Mouse (Mus musculus) B cell, adult 67 days (primary cell): ENCODE results near the gene Hexb. TPM values are rescaled to one million over a fixed set of nuclear protein-coding genes. Genes with fewer than 3 reads are reported as not detected.

Experiments
- total RNA-seq, 2 experiments: library from RNA; stranded (reverse); gene quantifications; 4 replicates each; pipeline ENCODE4 v1.2.4; 2023

Hexb gene
- 10 to 100 TPM; 60.9 to 64.7 TPM for total RNA-seq

GRCm38 (mm10) chr13:97197932-97198562, at the start of gene Hexb:
Hexb (minus strand) TSS chr13:97198357.

DNA sequence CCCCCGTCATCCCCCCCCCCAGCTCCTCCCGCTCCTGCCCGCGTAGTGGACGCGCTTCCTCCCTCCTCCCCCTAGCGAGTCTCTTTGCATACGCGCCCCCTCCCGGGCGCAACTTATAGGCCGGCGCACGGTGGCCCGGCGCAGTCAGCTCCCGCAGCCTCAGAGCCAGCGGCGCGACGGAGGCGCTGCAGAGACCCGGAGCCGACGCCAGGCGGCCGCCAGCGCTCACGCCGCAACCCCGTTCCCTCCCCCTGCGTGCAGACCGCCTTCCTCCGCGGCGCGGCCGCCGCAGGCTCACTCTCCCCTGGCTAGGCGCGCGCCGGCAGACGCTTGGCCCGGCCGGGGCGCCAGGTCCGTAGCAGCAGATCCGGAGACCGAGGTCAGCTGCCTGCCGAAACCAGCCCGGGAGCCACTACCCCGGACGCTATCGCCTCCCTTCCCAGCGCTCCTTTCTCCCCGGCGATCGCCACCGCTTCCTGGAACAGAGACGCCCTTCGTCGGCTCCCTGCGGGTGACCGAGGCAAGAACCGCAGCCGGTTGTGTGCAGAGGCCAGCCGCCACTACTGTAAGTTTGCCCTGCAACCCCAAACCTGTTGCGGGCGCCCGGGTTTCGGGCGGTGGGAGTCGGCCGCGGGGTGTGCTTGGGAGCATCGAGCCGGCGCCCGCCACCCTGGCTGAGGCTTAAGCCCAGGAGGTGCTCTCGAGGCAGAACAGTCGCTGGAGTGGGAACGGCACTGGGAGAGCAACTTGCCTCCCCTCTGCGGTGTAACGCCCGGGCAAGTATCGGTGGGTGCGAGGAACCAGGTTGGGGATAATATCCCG, 43.0 kb upstream of the Hexb start, which contains the start of gene Enc1:
Enc1 (plus strand) TSS at position 141 of the 822 bp plus-strand sequence.

GRCm38 (mm10) chr13:97137466-97138400, 60.4 kb downstream of the Hexb start, which contains the start of the genes Gfm2 and Nsa2:
Gfm2 (plus strand) TSS chr13:97137937.
Nsa2 (minus strand) TSS chr13:97137937.

Other genes with a start within 250 kb of the Hexb start
- not detected for gene 1700029F12Rik, start 164.0 kb downstream of the Hexb start, total RNA-seq
- gene Fam169a, start 131.1 kb downstream of the Hexb start, total RNA-seq = not detected
- 10 to 100 TPM in 1 of 2 experiments, not detected in 1; 35.1 TPM for gene Gm6169, start 99.1 kb downstream of the Hexb start, total RNA-seq
- gene Gfm2, start 60.4 kb downstream of the Hexb start, total RNA-seq = 10 to 100 TPM; 35.6 to 42.8 TPM
- 100 to 1,000 TPM; 114 to 119 TPM for gene Nsa2, start 60.4 kb downstream of the Hexb start, total RNA-seq
- gene Enc1, start 42.7 kb upstream of the Hexb start, total RNA-seq = 1 to 10 TPM; 2.6 to 3.6 TPM